Mouse (Mus musculus): ENCODE data around the gene Aldh3a2. TPM values are rescaled to one million over a fixed set of nuclear protein-coding genes. Genes with fewer than 3 reads are reported as not detected.

Gene Aldh3a2
- total and polyA plus RNA-seq, 3 experiments = 19.5 to 28.4 (median 26.3) TPM

GRCm38 (mm10) chr11:61259106-61259505, 8.2 kb downstream of the Aldh3a2 start:
- H3K4me3 ChIP-seq (replicated peaks in 1 of 3; ENCODE audit: low read depth in 2 of 3, low read length in 2 of 3, poor library complexity in 1 of 3) = no peak overlapping the region
- dilution Hi-C loops (cut with MboI; ENCODE audit: extremely low pct_ligation_motif_present, extremely low pct_unique_long_range_greater_than_20kb, low sequenced_read_pairs) (no loop called here), in situ Hi-C loops (cut with MboI; ENCODE audit: low pct_ligation_motif_present, low pct_unique_long_range_greater_than_20kb, low sequenced_read_pairs) (no loop called here)
- no peaks in the 10 kb centered on the region for H3K27me3 ChIP-seq (replicated peaks)
- H3K9me3 ChIP-seq (replicated peaks; ENCODE audit: low read length) = peaks cover 4% of the 10 kb centered on the region
- no peak overlapping the region for H3K27ac ChIP-seq (ENCODE audit: insufficient read depth, low read depth)
- H3K4me1 ChIP-seq (ENCODE audit: control insufficient read depth in 1 of 2, insufficient read depth in 2 of 2) = no peaks in the 10 kb centered on the region
- no peak overlapping the region for H3K4me2 ChIP-seq (ENCODE audit: insufficient read depth, low read depth, poor library complexity, severe bottlenecking)
- no peaks in the 10 kb centered on the region for H3K79me2 ChIP-seq (replicated peaks; ENCODE audit: control insufficient read depth, extremely low read depth, insufficient read depth, poor library complexity, severe bottlenecking)
- DNase-seq (ENCODE audit: extremely low read depth) = no peak
- TF ChIP-seq PAX5 (IDR thresholded peaks at IDR 0.05; ENCODE audit: low read length) = no peak
- peaks cover 84 to 94% of the 10 kb centered on the region in 2 experiments for H3K36me3 ChIP-seq (replicated peaks in 1 of 2; ENCODE audit: control insufficient read depth in 1 of 2, insufficient read depth in 1 of 2, low read length in 1 of 2)
- no peak overlapping the region for H3K9ac ChIP-seq (ENCODE audit: insufficient read depth, low read depth)

- in situ Hi-C loops (cut with MboI; ENCODE audit: low pct_ligation_motif_present, low pct_unique_long_range_greater_than_20kb, low sequenced_read_pairs) = no loop called here
- peaks cover 84 to 97% of the 10 kb centered on the region in 2 experiments for H3K36me3 ChIP-seq (replicated peaks in 1 of 2; ENCODE audit: control insufficient read depth in 1 of 2, insufficient read depth in 1 of 2, low read length in 1 of 2)
Observed at GRCm38 (mm10) chr11:61252807-61253206, 14.5 kb downstream of the Aldh3a2 start.

GRCm38 (mm10) chr11:61251741-61252140, 15.5 kb downstream of the Aldh3a2 start:
- Histone ChIP-seq H3K27ac (ENCODE audit: insufficient read depth, low read depth) (no peak overlapping the region), H3K79me2 (replicated peaks; ENCODE audit: control insufficient read depth, extremely low read depth, insufficient read depth, poor library complexity, severe bottlenecking) (no peaks in the 10 kb centered on the region), H3K4me3 (replicated peaks in 1 of 3; ENCODE audit: low read depth in 2 of 3, low read length in 2 of 3, poor library complexity in 1 of 3) (no peak overlapping the region), H3K36me3 (replicated peaks in 1 of 2; ENCODE audit: control insufficient read depth in 1 of 2, insufficient read depth in 1 of 2, low read length in 1 of 2) (peaks cover 79 to 97% of the 10 kb centered on the region in 2 experiments), H3K9ac (ENCODE audit: insufficient read depth, low read depth) (no peak overlapping the region), H3K27me3 (replicated peaks) (no peaks in the 10 kb centered on the region), H3K4me1 (ENCODE audit: control insufficient read depth in 1 of 2, insufficient read depth in 2 of 2) (peaks cover 0 to 19% of the 10 kb centered on the region in 2 experiments; a peak in 1 of 4 replicates), H3K4me2 (ENCODE audit: insufficient read depth, low read depth, poor library complexity, severe bottlenecking) (no peak overlapping the region), H3K9me3 (replicated peaks; ENCODE audit: low read length) (peaks cover 4% of the 10 kb centered on the region)
- dilution Hi-C loops (cut with MboI; ENCODE audit: extremely low pct_ligation_motif_present, extremely low pct_unique_long_range_greater_than_20kb, low sequenced_read_pairs) = no loop called here
- DNase-seq (ENCODE audit: extremely low read depth) = no peak
- in situ Hi-C loops (cut with MboI; ENCODE audit: low pct_ligation_motif_present, low pct_unique_long_range_greater_than_20kb, low sequenced_read_pairs) = no loop called here
- TF ChIP-seq EP300 (IDR thresholded peaks at IDR 0.05; ENCODE audit: low read length) (no peak), ZKSCAN1 (IDR thresholded peaks at IDR 0.05; ENCODE audit: borderline replicate concordance, low read depth, low read length) (no peak), CHD2 (IDR thresholded peaks at IDR 0.05; ENCODE audit: low read length) (no peak), MAFK (IDR thresholded peaks at IDR 0.05; ENCODE audit: insufficient replicate concordance, low read length) (no peak), CTCF (conservative IDR thresholded peaks at IDR 0.05 in 1 of 2, IDR thresholded peaks at IDR 0.05 in 1 of 2; ENCODE audit: low read depth in 2 of 2, low read length in 2 of 2) (no peak), KAT2A (IDR thresholded peaks at IDR 0.05; ENCODE audit: insufficient replicate concordance, low read length) (no peak)

More at GRCm38 (mm10) chr11:61252807-61253206, 14.5 kb downstream of the Aldh3a2 start:
- H3K4me3 ChIP-seq (replicated peaks in 1 of 3; ENCODE audit: low read depth in 2 of 3, low read length in 2 of 3, poor library complexity in 1 of 3) = no peak overlapping the region
- H3K4me1 ChIP-seq (ENCODE audit: control insufficient read depth in 1 of 2, insufficient read depth in 2 of 2) = peaks cover 0 to 16% of the 10 kb centered on the region in 2 experiments; a peak in 1 of 4 replicates
- no peak for DNase-seq (ENCODE audit: extremely low read depth)
- peaks cover 4% of the 10 kb centered on the region for H3K9me3 ChIP-seq (replicated peaks; ENCODE audit: low read length)
- H3K4me2 ChIP-seq (ENCODE audit: insufficient read depth, low read depth, poor library complexity, severe bottlenecking) = no peak overlapping the region
- H3K27me3 ChIP-seq (replicated peaks) = no peaks in the 10 kb centered on the region
- dilution Hi-C loops (cut with MboI; ENCODE audit: extremely low pct_ligation_motif_present, extremely low pct_unique_long_range_greater_than_20kb, low sequenced_read_pairs) = no loop called here
- H3K27ac ChIP-seq (ENCODE audit: insufficient read depth, low read depth) = no peak overlapping the region
- no peak overlapping the region for H3K9ac ChIP-seq (ENCODE audit: insufficient read depth, low read depth)
- H3K79me2 ChIP-seq (replicated peaks; ENCODE audit: control insufficient read depth, extremely low read depth, insufficient read depth, poor library complexity, severe bottlenecking) = no peaks in the 10 kb centered on the region
- no peak for TF ChIP-seq SMC3 (IDR thresholded peaks at IDR 0.05; ENCODE audit: low read depth, low read length)
- no peak for TF ChIP-seq BHLHE40 (IDR thresholded peaks at IDR 0.05; ENCODE audit: low read depth, low read length)
- TF ChIP-seq TBP (conservative IDR thresholded peaks at IDR 0.05; ENCODE audit: low read depth, low read length) = no peak
- TF ChIP-seq CHD1 (IDR thresholded peaks at IDR 0.05; ENCODE audit: low read depth, low read length) = no peak
- no peak for TF ChIP-seq ELF1 (IDR thresholded peaks at IDR 0.05; ENCODE audit: low read depth, low read length)
- TF ChIP-seq EP300 (IDR thresholded peaks at IDR 0.05; ENCODE audit: low read length) = no peak
- no peak for TF ChIP-seq NELFE (IDR thresholded peaks at IDR 0.05; ENCODE audit: low read depth, low read length)
- TF ChIP-seq MXI1 (IDR thresholded peaks at IDR 0.05; ENCODE audit: low read depth, low read length) = no peak
- no peak for TF ChIP-seq CTCF (conservative IDR thresholded peaks at IDR 0.05 in 1 of 2, IDR thresholded peaks at IDR 0.05 in 1 of 2; ENCODE audit: low read depth in 2 of 2, low read length in 2 of 2)
- TF ChIP-seq HCFC1 (IDR thresholded peaks at IDR 0.05; ENCODE audit: low read depth, low read length) = no peak
